Mouse (Mus musculus): ENCODE results near the gene D130043K22Rik.

DNA sequence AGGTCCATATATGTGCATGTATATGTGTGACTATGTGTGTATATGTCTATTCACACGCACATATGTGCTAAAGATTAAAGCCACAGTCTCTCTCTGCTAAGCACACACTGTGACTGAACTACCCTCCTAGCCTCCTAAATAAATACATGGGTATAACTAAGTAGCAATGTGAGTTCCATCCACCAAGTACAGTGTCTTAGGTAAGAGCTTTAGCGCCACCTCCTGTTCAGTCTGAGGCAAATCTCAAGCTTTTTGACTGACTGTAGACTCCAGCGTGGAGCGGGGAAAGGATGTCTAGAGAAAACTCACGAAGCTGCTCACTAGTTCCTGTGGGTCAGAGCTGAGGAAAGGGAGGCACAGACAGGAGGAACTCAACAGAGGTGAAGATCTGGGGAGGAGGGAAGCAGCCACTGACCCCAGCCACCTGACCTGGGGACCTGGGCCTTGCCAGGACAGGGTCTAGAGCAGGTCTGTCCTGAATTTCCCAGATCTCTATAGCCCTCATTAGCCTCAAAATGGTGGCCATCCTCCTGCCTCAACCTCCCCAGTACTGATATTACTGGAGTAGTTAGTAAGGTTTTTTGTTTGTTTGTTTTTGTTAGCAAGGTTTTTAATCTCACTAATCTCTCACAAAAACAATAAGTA lies 75.5 kb downstream of the D130043K22Rik start:
- TF ChIP-seq CTCF (IDR thresholded peaks at IDR 0.05; ENCODE audit: low read depth, low read length): no peak
- TF ChIP-seq GATA1 (IDR thresholded peaks at IDR 0.05; ENCODE audit: borderline replicate concordance, low read length): no peak
- no peak for TF ChIP-seq POLR2AphosphoS5 (IDR thresholded peaks at IDR 0.05; ENCODE audit: insufficient replicate concordance, low read depth, low read length)
- no peak for TF ChIP-seq TAL1 (conservative IDR thresholded peaks at IDR 0.05; ENCODE audit: low read depth, low read length)
- TF ChIP-seq GATA2 (IDR thresholded peaks at IDR 0.05; ENCODE audit: borderline replicate concordance, low read depth, low read length): no peak
